Mouse (Mus musculus): ENCODE data around the gene Ggt1.

DNA sequence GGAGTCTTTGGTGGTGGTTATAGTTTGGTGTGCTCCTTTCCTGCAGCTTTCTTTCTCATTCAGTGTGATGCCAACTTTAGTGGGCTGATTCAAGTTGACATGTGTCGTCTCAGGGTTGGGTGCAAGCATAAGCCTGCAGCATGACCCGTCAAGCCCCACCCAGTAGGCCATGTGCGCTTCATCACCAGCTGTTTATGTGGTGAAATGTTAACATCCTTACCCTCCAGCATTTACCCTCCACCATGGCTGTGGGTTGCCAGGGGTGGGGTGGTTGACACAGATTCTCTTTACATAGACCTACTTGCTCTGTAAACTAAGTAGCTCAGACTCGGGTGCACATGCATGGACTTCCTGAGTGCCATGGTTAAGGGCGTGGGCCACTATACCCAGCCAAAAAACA, 25.3 kb upstream of the Ggt1 start:
- TF ChIP-seq CTCF (IDR thresholded peaks at IDR 0.05; ENCODE audit: extremely low read depth, insufficient read depth, low read length) (no peak), POLR2A (IDR thresholded peaks at IDR 0.05; ENCODE audit: extremely low read depth, insufficient read depth, low read length) (no peak)
